Mouse (Mus musculus) liver, embryonic 14.5 days (tissue): ENCODE measurements around the gene Pop7.
A peak's percentile ranks its signal among the peaks of the same experiment; 100 is the strongest.

Experiments
- CTCF ChIP-seq: IDR thresholded peaks from 2 replicates; pipeline ENCODE4 v1.5.1; 2016; ENCODE audit warnings: antibody characterized with exemption, low read depth, control low read depth
- EP300 ChIP-seq: IDR thresholded peaks from 2 replicates; pipeline ENCODE4 v1.6.1; 2016; ENCODE audit warnings: antibody characterized with exemption, low read depth

DNA sequence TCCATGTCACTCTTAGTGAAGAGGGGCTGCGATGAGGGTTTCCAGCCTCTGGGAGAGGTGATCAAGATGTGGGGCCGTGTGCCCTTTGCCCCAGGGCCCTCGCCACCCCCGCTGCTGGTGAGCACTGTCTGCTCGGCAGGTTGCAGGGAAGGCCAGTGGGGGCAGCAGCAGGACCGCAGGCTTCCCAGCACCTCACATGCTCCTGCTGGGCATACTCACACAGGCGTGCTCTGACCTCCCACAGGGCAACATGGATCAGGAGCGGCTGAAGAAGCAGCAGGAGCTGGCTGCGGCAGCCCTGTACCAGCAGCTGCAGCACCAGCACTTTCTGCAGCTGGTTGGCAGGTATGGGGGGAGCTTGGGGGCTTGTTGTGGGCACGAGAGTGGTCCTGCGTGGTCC lies 20.4 kb upstream of the Pop7 start:
- TF ChIP-seq CTCF (peak; percentile 13; the same call in 1 of the 2 replicates), EP300 (no peak)
